Mouse (Mus musculus): ENCODE measurements at regions not wholly inside any gene's neighbourhood (a gene's known extent, or its start where the extent isn't known, plus 50 kb on each side); places are given as distances from the start of the nearest gene placed in this dataset.

DNA sequence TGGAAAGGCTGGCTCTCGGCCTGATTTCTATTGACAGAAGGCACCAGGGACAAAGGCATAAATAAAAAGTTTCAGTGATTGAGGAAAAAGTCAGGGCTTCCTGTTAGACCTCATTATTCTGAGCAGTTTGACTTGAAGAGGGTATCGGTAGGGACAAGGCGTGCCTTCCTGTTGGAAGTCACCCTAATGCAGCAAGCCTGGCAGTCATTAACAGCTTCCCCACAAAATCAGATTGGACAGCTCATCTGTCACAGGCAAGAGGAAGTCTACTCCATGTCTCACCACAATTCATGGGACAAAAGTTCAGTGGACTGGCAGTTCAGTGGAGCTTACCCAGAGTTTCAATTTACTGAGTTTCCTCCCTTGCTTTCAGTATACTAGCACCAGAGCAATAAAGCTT, 715.5 kb downstream of the Fam181b start:
- intact Hi-C loops (cut with DNase I): no loop called here
- DNase-seq (ENCODE audit: low spot score): no peak

DNA sequence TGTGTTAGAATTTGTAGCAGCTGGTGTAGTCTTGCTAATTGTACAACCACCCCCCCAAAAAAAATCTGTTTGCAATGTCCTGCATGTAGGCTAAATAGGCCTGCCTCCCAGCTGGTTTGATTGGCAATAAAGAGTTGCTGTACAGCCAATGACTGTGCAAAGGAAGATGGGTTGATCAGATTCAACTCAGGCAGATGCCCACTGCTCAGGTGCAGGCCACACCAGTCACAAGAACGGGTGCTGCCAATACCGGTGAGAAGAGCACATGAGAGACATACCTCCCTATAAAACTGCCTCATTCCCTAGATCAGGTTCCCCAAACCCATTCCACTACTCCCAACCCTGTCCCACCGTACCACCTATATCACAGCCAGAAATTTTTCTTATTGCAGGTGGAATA, 756.0 kb downstream of the Fam181b start:
- intact Hi-C loops (cut with DNase I): no loop called here
- DNase-seq (ENCODE audit: low spot score): no peak

DNA sequence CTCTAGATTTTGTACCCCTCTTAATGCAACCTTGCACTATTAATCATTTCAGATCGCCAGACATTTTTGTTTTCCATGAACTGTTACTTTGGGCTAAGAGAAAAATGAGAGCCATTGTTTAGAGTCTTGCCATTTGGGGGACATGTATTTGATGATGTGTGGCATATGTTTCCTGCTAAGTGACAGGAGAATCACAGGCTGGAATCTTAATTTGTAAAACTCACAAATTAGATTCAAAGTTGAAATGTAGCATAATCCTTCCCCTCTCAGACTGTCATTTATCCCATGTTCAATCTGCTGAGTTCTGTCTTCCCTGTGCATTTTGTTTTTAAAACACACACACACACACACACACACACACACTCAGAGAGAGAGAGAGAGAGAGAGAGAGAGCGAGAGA, 756.5 kb downstream of the Fam181b start:
- intact Hi-C loops (cut with DNase I): no loop called here
- DNase-seq (ENCODE audit: low spot score): no peak

DNA sequence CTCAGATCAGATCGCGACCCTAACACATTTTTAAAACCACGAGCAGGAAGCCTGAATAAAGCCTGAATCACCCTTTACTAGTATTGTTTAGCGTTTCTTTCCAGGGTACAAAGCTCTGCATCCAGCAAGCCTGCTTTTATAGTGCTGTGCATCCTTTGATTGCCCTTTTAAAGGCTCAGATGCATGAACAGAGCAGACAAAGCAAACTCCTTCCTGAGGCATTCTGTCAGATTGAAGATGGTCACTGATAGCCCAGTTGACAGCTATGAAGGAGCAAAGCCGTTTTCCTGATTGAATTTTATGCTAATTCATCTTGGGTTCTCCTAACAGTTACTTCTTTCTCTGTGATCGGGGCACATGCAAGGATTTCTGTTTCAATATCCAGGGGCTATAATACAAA, 775.4 kb downstream of the Fam181b start:
- DNase-seq (ENCODE audit: low spot score): no peak
- intact Hi-C loops (cut with DNase I): no loop called here

DNA sequence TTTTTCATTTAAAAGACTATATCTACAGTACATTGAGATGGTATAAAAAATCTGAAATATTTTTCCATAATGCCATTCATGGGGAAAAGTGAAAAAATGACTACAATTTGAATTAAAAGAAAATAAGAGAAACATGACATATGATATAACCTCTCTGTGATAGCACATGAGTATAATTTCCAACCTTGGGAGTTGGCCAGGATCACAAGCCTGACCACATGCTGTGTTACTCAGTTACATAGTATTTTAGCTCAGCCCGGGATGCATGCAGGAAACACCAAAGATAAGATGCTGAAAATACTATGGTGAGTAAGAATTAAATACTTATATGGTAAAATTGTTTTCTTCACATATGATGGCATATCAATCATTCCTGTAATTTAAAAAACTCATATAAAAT, 814.0 kb downstream of the Fam181b start:
- no peak for DNase-seq (ENCODE audit: low spot score)

DNA sequence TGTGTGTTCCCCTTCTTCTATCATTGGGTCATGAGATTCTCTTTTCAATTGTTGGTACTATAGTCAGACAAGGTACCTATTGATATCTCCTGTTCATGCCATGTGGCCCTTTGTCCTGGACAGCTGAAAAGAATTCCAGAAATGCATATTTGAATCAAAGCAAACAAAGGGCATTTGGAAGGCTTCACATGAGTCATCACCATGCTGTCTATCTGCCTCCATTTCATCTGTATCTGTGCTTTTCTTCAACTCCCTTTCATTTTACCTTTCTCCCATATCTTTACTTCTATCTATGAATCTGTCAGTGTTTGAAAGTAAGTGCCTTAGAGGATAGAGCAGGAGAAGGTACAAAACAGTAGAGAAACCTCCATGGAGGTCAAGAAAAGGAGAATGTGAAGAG, 817.3 kb downstream of the Fam181b start:
- DNase-seq (ENCODE audit: low spot score): no peak
- intact Hi-C loops (cut with DNase I): no loop called here

More for the DNA sequence above, 814.0 kb downstream of the Fam181b start:
- intact Hi-C loops (cut with DNase I): no loop called here

DNA sequence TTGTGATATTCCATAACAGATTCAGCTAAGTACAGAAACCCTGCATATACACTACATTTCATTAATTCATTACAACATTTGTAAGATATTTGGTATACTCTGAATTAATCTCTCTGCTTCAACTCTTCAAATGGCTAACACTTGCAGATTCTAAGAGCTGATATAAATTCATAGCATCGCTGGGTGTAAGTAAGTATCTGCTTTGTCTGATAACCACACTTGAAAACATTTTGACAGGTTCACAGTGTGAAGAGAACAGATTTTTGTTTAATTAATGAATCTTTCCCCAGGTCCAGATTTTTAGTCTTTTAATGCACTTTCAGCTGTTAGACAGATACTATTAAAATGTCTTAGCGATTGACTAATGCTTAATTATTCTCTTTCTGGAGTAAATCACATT, 823.1 kb downstream of the Fam181b start:
- no peak for DNase-seq (ENCODE audit: low spot score)
- intact Hi-C loops (cut with DNase I): no loop called here

DNA sequence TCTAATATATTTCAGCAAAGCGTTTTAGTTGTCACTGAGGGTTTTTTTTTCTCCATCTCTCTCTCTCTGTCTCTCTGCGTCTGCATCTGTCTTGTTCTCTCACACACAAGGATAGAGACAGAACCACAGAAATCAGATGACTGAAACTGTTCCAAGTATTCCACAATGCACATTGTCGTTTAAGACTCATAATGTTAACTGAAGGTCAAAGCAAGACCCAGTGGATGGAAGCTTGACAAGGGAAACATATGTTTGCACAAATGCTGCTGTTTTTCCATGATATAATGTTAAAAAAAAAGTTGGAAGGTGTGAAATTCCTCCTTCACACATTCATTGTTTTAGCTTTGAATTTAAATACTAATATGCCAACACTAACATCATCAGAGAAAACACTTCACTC, 857.3 kb downstream of the Fam181b start:
- no peak for DNase-seq (ENCODE audit: low spot score)
- intact Hi-C loops (cut with DNase I): no loop called here

DNA sequence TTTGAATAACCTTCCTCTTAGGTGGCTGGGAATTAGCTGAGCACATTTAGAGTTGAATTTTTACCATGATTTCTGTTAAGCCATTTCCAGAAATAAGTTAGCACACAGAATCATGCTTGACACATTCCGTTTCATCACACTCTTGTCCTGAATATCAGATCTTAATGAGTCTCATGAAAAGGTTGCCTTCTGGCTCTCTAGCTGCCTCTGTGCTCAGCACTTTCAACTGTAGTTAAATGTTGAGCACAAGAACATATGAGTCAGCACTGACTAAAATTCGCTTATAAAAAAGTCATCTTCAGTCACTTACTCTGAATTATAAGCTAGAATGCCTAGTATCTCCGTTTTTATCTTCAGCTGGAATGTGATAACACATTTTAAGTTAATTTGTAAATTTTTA, 902.4 kb downstream of the Fam181b start:
- no peak for DNase-seq (ENCODE audit: low spot score)
- intact Hi-C loops (cut with DNase I): no loop called here

DNA sequence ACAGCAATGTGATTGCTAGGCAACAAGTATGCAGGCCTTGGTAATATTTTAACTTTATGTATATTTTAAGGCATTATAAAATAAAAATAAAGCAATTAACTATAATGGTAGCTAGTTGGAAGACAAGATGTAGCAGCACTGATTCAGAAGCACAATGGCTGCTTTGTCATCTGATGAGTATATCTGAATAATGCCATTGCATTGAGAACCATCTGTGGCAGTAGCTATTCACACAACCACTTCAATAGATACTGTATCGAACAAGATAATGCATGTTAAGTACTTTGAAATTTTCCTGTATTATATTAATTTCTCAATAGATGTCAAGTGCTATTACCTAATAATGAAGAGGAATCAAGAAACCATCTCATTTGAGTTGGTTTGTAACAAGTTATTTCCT, 923.1 kb downstream of the Fam181b start:
- no peak for DNase-seq (ENCODE audit: low spot score)
- intact Hi-C loops (cut with DNase I): no loop called here

DNA sequence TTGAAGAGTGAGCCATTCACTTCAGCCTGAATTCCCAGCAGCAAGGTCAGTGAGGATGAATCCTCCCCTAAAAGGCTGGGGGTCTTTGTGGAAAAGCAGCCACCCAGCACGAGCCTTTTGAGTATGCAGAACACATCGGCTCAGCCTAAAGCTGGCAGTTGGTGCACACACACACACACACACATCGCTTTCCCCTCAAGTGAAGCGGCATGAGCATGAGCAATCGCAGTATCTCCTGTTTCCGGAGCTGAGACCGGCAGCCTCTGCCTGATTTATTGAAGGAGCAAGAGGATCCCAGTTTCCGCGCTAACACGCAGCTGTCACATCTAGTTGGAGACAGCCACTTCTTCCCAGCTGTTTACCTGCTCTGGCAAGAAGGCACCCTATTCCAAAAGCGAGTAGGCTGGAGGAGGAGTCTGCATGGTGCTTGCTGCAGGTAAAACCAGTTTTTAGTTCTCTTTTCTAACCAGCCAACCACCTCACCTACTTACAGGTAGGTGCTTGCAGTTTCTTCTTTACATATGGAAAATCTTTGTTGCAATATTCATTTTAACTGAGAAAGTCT, 962.9 kb downstream of the Fam181b start:
- no peak for DNase-seq (ENCODE audit: low spot score)
- intact Hi-C loops (cut with DNase I): loop anchor here (10.0 kb wide), 1 partner anchor 708 kb away; no protein-coding TSS in a partner anchor

DNA sequence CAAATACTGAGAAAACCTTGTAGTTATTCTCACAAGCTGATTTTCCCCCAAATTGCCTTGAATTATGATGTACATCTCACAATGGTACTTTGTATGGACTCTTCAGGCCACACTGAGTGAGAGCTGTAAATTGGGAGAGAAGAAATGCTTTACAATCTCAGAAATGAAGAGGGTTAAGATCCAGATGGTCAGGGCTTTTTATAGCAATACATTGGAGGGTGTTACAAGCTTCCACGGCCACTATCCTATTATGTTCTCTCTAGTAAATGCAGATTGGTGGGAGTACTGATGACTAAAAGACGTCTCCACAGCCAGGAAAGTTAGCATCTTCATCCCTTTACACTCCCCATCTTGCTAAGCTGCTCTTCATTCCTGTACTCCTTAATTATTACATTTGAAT, 965.8 kb downstream of the Fam181b start:
- intact Hi-C loops (cut with DNase I): loop anchor here (10.0 kb wide), 1 partner anchor 711 kb away; no protein-coding TSS in a partner anchor
- DNase-seq (ENCODE audit: low spot score): no peak

DNA sequence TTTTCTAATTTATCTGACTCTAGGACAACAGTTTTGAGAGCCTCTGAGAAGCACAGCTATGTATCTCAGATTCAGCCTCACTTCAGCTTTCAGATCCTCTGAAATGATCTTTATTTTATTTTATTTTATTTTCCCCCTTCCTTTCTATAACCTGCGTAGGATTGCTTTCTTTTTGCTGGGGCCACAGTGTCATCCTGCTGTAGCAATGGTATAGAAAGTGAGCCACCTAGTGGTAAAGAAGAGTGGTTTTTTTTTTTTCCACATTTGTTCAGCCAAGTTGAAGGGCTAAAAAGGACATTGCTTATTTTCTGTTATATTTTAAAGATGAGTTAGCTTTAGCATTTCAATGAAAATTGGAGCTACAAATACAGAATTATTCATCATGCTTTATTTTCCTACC, 966.4 kb downstream of the Fam181b start:
- DNase-seq (ENCODE audit: low spot score): no peak
- intact Hi-C loops (cut with DNase I): loop anchor here (10.0 kb wide), 1 partner anchor 711 kb away; no protein-coding TSS in a partner anchor

DNA sequence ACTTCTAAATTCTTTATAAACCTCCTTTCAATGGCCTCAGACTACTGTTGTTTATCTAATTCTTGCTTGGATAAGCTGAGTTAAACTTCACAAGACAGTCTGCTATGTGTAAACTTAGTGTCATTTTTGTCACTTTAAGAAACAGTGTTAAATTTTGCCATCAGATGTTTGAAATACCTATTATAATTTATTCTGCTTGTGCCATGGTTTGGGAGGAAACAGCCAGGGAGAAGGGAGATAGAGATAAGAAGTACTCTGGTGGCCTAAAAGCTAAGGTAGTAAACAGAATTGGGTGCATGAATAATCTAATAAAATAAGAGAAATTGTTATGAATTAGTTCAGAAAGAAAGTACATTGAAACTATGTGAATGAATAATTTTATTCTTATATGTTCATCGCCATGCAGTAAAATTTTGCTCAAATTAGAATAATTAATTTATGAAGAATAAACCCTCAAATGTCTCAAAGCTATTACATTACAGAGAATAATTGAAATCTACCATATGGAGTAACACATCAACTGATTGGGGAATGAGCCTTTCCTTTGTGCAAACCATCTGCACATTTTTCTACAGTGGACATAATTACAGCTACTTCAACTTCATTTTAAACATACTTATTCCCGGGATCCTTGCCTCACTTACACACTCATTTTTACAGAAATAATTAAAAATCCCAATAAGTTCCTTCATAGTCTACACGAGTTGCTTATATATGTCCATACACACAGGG, 982.3 kb downstream of the Fam181b start:
- intact Hi-C loops (cut with DNase I): no loop called here
- no peak for DNase-seq (ENCODE audit: low spot score)

Data from heart, postnatal 25 days (tissue).